In genomic region chr6:116356311-116356947, GRCm38 (mm10) we compare ENCODE assay signal across 5 mouse cellular contexts. TPM values are rescaled to one million over a fixed set of nuclear protein-coding genes. Genes with fewer than 3 reads are reported as not detected.
DNase-seq lines count a peak whose midpoint lies in the region; ATAC-seq lines count a peak whose summit lies in the region.
"Not testable (repeated sequence)": the region's sequence is repeated elsewhere in the genome, so short reads cannot be mapped to it uniquely, and the experiment has no call there.

No protein-coding gene starts in this region.

- ATAC-seq in embryonic facial prominence, embryonic 14.5 days (ENCODE audit: low read depth); liver, embryonic 15.5 days (ENCODE audit: insufficient read depth): not testable (repeated sequence)

- WGBS in embryonic facial prominence, embryonic 14.5 days: 68% methylated on average over 8 of the region's 8 CpGs
- WGBS in liver, embryonic 15.5 days (ENCODE audit: insufficient replicate concordance): 79% methylated on average over 8 of the region's 8 CpGs

- H3K27ac ChIP-seq in embryonic facial prominence, embryonic 14.5 days (replicated peaks; ENCODE audit: low read depth, low read length); liver, embryonic 15.5 days (replicated peaks): not testable (repeated sequence)

- H3K27me3 ChIP-seq in embryonic facial prominence, embryonic 14.5 days (replicated peaks; ENCODE audit: control insufficient read depth, insufficient read depth, low read length); liver, embryonic 15.5 days: not testable (repeated sequence)

- H3K36me3 ChIP-seq in embryonic facial prominence, embryonic 14.5 days (ENCODE audit: control insufficient read depth, insufficient read depth, low read length): not testable (repeated sequence)
- H3K36me3 ChIP-seq in liver, embryonic 15.5 days (replicated peaks): peaks cover 45% of the 10 kb centered on the region

- H3K9ac ChIP-seq in embryonic facial prominence, embryonic 14.5 days (ENCODE audit: low read depth, low read length); liver, embryonic 15.5 days: not testable (repeated sequence)

- H3K4me1 ChIP-seq in embryonic facial prominence, embryonic 14.5 days (ENCODE audit: control insufficient read depth, insufficient read depth, low read length): not testable (repeated sequence)
- peaks cover 63% of the 10 kb centered on the region for H3K4me1 ChIP-seq in liver, embryonic 15.5 days (replicated peaks)

- not testable (repeated sequence) for H3K4me3 ChIP-seq in embryonic facial prominence, embryonic 14.5 days (ENCODE audit: low read depth, low read length); liver, embryonic 15.5 days (replicated peaks)

- H3K9me3 ChIP-seq in embryonic facial prominence, embryonic 14.5 days (ENCODE audit: control insufficient read depth, low read length); liver, embryonic 15.5 days (replicated peaks): not testable (repeated sequence)

- H3K4me2 ChIP-seq in embryonic facial prominence, embryonic 14.5 days (ENCODE audit: low read depth, low read length): not testable (repeated sequence)
- H3K4me2 ChIP-seq in liver, embryonic 15.5 days: peak overlapping the region; percentile 21; the same call in 1 of the 2 replicates

- DNase-seq in ES-CJ7 (ENCODE audit: low read depth, low spot score) (peak; percentile 66), WW6 (ENCODE audit: low read depth, low spot score) (peak; percentile 26)
- DNase-seq in Muller cell, postnatal 12 days (ENCODE audit: inconsistent ontology term): peak; percentile 10
- peak; percentile 2 for DNase-seq in embryonic facial prominence, embryonic 14.5 days (ENCODE audit: low spot score)

RNA-seq across cellular contexts. Expression of gene March8, which starts 18.6 kb away (rescaled TPM):
- 31.8 and 32.1 TPM in 2 replicates for polyA plus RNA-seq in embryonic facial prominence, embryonic 14.5 days (2014; fragmentation: Nextera tagmentation; extraction: Ambion mirVana)
- 95.4 and 97.7 TPM in 2 replicates for polyA plus RNA-seq in liver, embryonic 15.5 days (2015; fragmentation: Nextera tagmentation; extraction: Ambion mirVana)

Comparison
In these comparisons a context has a peak if more than half of its experiments do, and no peak if none do; other contexts are left out.
1. DNase-seq: peak in every context shown above with its lines; median percentile 66 in ES-CJ7; 26 in WW6; 10 in Muller cell, postnatal 12 days; 2 in embryonic facial prominence, embryonic 14.5 days.